Mouse (Mus musculus) neutrophil, adult 83 days (primary cell): Measurements from ENCODE around the gene Olfr1251. TPM values are rescaled to one million over a fixed set of nuclear protein-coding genes. Genes with fewer than 3 reads are reported as not detected.

Experiments used
- total RNA-seq, 2 experiments: library from RNA; stranded (reverse); gene quantifications; one replicate each; pipeline ENCODE4 v1.2.4; 2023

Olfr1251 gene
- not detected for total RNA-seq

DNA sequence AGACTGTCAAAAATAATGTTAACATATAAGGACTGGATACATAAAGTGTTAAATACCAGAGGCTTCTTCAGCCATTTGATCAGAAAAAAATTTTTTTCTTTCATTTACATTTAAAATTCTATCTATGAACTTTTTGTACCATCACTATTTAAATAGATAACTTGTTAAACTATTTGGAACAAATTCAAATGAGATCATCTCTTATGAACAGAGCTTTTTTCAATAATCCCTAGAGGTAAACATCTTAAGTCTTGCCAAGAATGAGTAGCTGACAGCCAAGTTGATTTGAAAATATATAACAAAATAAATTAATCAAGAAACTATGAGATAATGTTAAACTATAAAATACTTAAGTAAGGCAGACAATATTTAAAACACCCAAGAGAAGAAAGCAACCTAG is at the start of gene Olfr1251:
Gene Olfr1251, minus strand, starts transcription at position 101 of the 400 bp plus-strand sequence.

DNA sequence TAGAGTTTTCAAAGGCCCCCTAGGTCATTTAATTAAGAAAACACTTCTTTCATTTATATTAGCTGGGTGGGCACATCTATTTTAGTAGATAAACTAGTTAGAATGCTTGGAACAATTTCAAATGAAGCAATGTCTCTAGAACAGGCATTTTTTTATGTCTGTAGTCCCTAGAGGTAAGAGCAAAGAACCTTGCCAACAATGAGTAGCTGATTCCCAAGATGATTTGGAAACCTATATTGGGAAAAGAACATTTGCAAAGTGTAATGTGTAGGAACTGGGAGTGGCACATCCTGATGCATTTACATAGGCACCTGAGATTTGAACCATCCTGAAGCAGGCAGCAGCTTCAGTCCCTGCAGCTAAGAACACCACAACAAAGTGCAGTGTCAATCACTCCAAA is 10.4 kb downstream of the Olfr1251 start, which contains the start of gene Olfr1250:
Gene Olfr1250, minus strand, starts transcription at position 101 of the 400 bp plus-strand sequence.

GRCm38 (mm10) chr2:89634883-89635282 is 36.9 kb downstream of the Olfr1251 start, which contains the start of gene Olfr1249:
TSS of gene Olfr1249 (minus strand) at chr2:89634983.

DNA sequence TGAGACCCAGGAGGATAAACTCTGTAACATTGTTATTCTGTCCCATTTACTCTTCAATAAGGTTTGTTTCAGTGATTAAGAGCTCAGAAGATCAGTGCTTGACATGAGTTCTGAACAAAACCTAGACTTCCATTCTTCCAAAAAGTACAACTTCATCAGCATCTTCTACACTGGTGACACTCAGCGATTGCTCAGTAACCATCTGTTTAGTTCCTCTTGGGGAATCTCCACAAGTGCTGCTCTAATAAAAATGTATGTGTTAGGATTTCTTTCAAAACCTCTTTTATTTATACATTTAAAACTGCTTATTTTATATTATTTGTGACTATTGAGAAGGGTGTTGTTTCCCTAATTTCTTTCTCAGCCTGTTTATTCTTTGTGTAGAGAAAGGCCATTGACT is 53.6 kb downstream of the Olfr1251 start, which contains the start of gene Olfr1248:
Gene Olfr1248, minus strand, starts transcription at position 101 of the 400 bp plus-strand sequence.

Other genes starting within 250 kb of the Olfr1251 start
- not detected for gene Olfr1240, start 228.9 kb downstream of the Olfr1251 start, total RNA-seq
- gene Olfr1241, start 184.8 kb downstream of the Olfr1251 start, total RNA-seq: not detected
- not detected for gene Olfr1242, start 173.6 kb downstream of the Olfr1251 start, total RNA-seq
- gene Olfr1243, start 140.4 kb downstream of the Olfr1251 start, total RNA-seq: not detected
- not detected for gene Olfr1245, start 93.5 kb downstream of the Olfr1251 start, total RNA-seq
- not detected for gene Olfr1246, start 78.8 kb downstream of the Olfr1251 start, total RNA-seq
- under 1 TPM; 0.13 to 0.15 TPM for gene Olfr1247, start 57.8 kb downstream of the Olfr1251 start, total RNA-seq
- gene Olfr1248, start 53.7 kb downstream of the Olfr1251 start, total RNA-seq: not detected
- not detected for gene Olfr1249, start 37.0 kb downstream of the Olfr1251 start, total RNA-seq
- gene Olfr1250, start 10.5 kb downstream of the Olfr1251 start, total RNA-seq: not detected
- not detected for gene Olfr1252, start 53.1 kb upstream of the Olfr1251 start, total RNA-seq
- not detected for gene Olfr1253, start 85.2 kb upstream of the Olfr1251 start, total RNA-seq
- not detected for gene Olfr1254, start 121.7 kb upstream of the Olfr1251 start, total RNA-seq
- gene Olfr1255, start 140.1 kb upstream of the Olfr1251 start, total RNA-seq: not detected
- not detected for gene Olfr1256, start 169.6 kb upstream of the Olfr1251 start, total RNA-seq
- not detected for gene Olfr48, start 176.3 kb upstream of the Olfr1251 start, total RNA-seq
- gene Olfr1257, start 206.5 kb upstream of the Olfr1251 start, total RNA-seq: not detected